Mouse (Mus musculus): ENCODE results near the gene Nemp1.
A peak's percentile ranks its signal among the peaks of the same experiment; 100 is the strongest.

The Nemp1 gene

DNA sequence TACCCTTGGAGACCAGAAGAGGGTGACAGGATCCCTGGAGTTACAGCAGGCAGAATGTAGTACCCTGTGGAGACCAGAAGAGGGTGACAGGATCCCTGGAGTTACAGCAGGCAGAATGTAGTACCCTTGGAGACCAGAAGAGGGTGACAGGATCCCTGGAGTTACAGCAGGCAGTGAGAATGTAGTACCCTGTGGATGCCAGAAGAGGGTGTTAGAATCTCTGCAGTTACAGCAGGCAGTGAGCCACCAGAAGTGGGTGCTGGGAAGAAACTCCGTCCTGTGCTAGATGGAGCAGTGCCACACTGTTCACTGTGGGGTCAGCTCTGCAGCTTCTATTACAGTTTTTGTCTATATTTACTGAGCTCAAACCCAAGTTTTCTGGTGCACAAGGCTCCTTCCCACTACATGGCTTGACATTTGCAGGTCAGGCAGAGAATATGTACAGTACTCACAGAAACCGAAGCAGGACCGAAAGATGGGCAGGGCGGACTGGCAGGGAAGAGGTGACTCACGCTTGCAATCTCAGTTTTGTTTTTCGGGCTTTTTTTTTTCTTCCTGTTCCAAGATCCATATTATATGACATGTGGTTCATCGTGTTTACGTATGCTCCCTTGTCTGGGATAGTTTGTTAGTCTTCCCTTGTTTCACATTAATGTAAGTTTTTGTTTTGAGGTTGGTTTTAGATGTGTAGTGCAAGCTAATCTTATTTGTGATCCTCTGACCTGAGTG is 8.3 kb downstream of the Nemp1 start:
- peak; percentile 93 to 96 for DNase-seq (ENCODE audit: low spot score in 2 of 2)

DNA sequence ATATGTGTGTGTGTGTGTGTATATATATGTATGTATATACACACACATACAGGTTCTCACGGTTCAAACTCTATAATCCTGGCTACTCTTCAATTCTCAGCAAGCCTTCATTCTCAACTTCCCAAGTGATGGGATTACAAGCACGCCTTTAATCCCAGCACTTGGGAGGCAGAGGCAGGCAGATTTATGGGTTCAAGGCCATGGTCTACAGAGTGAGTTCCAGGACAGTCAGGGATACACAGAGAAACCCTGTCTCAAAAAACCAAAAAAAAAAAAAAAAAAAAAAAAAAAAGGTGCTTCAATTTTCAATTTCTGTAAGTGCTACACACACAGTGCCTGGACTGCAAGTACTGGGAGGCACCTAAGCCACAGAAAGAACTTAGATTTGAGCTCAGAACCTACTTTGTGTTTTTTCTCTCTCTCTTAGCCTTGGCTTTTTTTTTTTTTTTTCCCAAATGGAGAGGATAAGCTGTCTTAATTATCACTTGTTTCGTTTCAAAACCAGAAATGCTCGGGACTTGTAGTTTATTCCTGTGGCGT is 9.2 kb downstream of the Nemp1 start:
- DNase-seq (ENCODE audit: low spot score in 2 of 2), result no peak

DNA sequence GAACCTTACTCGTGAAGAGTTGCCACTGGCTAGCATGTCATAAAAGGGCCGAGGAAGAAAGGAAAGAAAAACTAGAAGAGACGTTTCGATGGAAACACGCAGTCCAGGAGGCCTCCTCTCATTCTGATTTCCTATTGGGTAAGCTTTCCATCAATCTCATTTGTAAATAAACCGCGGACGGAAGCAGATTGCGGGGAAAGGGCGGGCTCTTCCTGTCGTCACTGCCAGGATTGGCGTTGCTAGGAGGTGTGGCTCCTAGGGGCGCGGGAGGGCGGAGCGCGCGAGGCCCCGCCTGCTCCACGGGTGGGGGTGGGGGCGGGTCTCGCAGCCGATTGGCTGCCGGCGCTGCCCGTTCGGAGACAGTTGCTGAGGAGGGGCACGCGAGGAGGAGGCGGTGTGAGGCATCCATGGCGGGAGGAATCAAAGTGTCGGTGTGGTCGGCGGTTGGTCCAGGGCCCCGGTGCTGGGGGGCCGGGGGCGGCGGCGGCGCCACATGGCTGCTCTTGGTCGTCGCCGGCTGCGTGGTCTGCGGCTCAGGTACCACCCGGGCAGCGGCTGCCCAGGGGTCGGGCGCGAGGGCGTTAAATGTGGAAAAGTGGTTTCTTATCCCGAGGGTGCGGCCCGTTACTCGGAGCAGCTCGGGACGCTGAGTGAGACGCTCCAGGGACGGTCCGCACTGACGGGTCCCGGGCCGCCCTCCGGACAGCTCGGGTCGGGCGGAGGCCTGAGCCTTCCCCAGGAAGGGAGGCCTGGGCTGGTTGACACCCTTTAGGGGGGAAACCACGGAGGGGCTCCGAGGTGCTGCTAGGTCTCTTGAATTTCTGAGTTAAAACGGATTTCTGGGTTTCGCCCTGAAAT is 10.2 kb downstream of the Nemp1 start:
- peak; percentile 94 to 97 for DNase-seq (ENCODE audit: low spot score in 2 of 2)

DNA sequence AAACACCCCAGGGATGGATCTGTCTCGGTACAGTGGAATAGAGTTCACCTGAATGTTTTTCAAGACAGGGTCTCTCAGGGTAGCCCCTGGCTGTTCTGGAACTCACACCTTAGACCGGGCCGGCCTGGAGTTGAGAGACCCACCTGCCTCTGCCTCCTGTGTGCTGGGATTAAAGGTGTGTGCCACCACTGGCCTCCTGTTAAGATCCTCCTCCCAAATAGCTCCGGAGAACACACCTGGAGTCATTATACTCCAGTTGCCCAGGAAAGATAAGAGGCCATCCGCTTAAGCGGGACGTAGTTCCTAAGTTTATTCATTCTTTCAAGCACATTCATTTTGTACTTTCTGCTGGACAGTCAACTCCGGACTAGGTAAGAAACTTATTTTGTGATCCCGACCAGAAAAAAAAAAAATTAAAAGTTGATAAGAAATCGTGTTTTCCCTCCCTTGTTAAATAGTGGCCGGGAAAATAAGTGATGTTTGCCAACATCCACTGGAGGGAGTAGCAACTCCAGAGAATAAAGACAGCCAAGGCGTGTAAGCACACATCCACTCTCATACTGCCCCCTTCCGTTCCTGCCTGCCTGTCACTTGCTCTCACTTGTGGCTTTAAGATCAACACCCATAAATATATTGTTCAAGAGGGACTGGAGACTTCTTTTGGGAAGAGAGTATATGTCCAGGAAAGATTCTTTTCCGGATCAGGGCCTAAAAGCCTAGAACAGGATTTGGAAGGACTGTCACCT is 11.1 kb downstream of the Nemp1 start:
- DNase-seq (ENCODE audit: low spot score in 2 of 2), result peak in 1 of 2 experiments; percentile 58

DNA sequence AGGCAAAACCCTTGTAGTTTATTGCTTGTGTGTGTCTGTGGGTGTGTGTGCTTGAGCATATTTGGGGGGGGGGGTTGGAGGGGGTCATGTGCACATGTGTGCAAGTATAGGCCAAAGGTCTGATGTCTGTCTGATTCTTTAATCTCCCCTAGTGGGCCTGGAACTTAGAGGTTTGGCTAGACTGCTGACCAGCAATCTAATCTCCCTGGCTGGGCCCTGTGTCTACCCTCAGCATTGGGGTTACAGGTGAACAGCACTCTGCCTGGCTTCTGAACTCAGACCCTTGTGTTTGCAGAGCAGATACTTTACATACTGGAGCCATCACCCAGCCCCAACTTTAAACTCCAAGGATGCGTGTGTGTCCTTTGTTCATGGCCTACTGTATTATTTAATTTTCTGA is 12.5 kb downstream of the Nemp1 start:
- no peak for DNase-seq (ENCODE audit: low spot score in 2 of 2)

- no peak for DNase-seq (ENCODE audit: low spot score in 2 of 2)
These were observed 13.2 kb downstream of the Nemp1 start for GRCm38 (mm10) chr10:127679881-127680280.

DNA sequence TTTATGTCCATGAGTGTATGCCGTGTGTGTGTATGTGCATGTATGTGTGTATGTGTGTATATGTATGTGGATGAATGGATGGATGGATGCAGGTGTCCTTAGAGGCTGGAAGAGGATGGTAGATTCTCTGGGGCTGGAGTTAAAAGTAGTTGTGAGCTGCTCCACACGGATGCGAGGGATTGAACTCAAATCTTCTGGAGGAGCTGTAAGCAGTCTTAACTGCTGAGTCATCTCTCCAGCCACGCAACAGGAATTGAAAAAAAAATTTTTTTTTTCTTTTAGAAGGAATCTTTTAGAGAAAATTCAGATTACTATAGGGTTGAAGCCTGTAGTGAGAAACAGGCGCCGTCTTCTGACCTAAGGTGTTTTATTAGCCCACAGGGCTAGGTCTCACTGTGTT is 16.2 kb downstream of the Nemp1 start:
- no peak for DNase-seq (ENCODE audit: low spot score in 2 of 2)

DNA sequence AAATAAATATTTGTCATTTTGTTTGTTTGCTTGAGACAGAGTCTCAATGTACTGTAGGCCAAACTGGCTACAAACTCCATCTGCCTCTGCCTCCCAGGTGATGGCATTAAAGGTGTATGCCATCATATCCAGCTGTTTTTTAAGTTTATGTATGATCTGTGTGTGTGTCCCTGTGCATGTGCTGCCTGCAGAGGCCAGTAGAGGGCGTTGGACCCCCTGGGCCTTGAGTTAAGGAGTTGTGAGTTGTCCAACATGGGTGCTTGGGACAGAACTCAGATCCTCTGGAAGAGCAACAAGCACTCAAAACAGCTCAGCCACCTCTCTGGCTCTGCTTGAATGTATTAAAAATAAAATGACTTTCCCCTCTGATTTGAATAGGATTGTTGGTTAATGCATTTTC is 24.4 kb downstream of the Nemp1 start:
- no peak for DNase-seq (ENCODE audit: low spot score in 2 of 2)

DNA sequence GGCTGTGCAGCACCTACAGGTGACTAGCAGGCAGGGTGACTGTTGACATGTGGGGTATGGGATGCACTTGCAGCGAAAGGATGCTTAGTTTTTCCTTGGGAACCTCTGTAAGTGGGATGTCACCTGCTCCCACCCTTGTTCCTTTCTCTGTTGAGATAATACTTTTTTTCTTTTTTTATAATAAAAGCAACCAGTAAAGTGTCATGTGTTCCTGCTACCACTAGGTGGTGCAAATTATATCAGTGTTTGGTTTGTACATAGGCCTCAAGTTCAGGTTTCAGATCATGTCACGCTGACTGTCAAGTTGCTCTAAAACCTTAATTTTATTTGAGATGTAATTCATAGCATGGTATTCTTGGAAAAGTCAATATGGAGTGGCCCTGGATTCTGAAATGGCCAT is 27.9 kb downstream of the Nemp1 start:
- no peak for DNase-seq (ENCODE audit: low spot score in 2 of 2)

- DNase-seq (ENCODE audit: low spot score in 2 of 2), result no peak
These were observed 29.1 kb downstream of the Nemp1 start for GRCm38 (mm10) chr10:127695775-127696174.

GRCm38 (mm10) chr10:127698966-127699365 is 32.3 kb downstream of the Nemp1 start:
- DNase-seq (ENCODE audit: low spot score in 2 of 2), result no peak

DNA sequence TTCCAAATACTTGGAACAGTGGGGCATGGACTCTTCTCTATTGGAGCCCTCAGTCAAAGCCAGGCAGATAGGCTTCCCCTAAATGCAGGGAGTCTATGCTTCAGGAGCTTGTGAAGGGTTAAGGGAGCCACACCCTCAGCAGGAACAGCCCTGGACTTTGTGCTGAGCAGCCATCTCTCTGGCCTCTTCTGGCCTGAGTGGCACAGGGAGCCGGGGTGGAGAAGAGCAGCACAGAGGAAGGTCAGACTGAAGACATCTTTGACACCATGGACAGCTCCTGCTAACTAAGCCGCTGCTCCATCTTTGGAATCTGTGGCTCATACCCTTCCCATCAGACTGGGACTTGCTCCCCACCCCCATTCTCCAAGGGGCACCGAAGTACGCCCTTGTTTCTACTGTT is 36.6 kb downstream of the Nemp1 start:
- DNase-seq (ENCODE audit: low spot score in 2 of 2), result no peak

- no peak for DNase-seq (ENCODE audit: low spot score in 2 of 2)
These were observed 37.6 kb downstream of the Nemp1 start for GRCm38 (mm10) chr10:127704293-127704692.

- no peak for DNase-seq (ENCODE audit: low spot score in 2 of 2)
These were observed 38.1 kb downstream of the Nemp1 start, which contains the start of gene Myo1a for GRCm38 (mm10) chr10:127704766-127705220. TSS of gene Myo1a (plus strand) at chr10:127705170.

DNA sequence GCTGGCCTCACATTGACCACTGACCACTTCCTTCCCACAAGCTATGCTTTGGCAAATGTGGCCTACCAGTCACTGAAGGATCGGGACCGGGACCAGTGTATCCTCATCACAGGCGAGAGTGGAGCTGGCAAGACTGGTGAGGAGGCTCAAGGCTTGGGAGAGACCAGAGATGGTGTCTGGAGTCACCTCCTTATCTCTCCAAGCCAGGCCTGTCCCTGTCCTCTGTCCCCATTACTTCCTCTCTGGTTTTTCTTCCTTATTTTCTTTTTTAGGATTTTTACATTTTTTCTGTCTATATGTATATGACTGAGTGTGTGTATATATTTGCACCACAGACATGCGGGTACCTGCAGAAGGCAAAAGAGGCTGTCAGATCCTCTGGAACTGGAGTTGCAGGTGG is 39.1 kb downstream of the Nemp1 start:
- DNase-seq (ENCODE audit: low spot score in 2 of 2), result no peak

- DNase-seq (ENCODE audit: low spot score in 2 of 2), result peak in 1 of 2 experiments; percentile 22
These were observed 41.0 kb downstream of the Nemp1 start for GRCm38 (mm10) chr10:127707721-127708120.

GRCm38 (mm10) chr10:127708850-127709370 is 42.2 kb downstream of the Nemp1 start:
- DNase-seq (ENCODE audit: low spot score in 2 of 2), result no peak

DNA sequence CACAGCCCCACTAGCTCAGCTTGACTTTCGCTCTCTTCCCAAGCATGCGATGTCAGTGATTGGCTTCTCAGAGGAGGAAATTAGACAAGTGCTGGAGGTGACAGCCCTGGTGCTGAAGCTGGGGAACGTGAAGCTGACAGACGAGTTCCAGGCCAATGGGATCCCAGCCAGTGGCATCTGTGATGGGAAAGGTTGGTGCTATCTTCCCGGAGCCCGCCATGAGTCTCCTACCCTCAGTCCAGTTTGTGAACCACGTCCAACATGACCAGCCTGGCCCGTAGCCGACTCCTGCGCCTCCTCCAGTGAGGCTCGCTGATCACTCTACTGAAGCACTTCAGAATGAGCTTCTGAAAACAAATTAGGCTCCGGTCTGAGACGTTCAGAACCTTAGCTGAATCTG is 43.6 kb downstream of the Nemp1 start:
- DNase-seq (ENCODE audit: low spot score in 2 of 2), result no peak

DNA sequence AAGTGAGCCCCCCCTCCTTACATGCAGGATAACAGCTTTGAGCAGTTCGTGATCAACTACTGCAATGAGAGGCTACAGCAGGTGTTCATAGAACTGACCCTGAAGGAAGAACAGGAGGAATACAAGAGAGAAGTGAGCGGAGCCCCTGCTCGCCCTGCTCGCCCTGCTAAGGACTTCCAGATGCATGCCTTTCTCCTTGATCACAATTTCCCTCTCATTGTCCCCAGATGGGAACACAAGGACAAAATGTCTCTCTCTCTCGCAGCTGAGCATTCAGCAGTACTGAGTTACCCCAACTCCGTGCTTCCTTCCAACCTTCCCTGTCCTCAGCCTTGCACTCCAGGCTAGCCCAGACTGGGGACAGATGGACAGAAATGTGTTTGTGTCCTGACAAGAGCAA is 46.0 kb downstream of the Nemp1 start:
- DNase-seq (ENCODE audit: low spot score in 2 of 2), result no peak

DNA sequence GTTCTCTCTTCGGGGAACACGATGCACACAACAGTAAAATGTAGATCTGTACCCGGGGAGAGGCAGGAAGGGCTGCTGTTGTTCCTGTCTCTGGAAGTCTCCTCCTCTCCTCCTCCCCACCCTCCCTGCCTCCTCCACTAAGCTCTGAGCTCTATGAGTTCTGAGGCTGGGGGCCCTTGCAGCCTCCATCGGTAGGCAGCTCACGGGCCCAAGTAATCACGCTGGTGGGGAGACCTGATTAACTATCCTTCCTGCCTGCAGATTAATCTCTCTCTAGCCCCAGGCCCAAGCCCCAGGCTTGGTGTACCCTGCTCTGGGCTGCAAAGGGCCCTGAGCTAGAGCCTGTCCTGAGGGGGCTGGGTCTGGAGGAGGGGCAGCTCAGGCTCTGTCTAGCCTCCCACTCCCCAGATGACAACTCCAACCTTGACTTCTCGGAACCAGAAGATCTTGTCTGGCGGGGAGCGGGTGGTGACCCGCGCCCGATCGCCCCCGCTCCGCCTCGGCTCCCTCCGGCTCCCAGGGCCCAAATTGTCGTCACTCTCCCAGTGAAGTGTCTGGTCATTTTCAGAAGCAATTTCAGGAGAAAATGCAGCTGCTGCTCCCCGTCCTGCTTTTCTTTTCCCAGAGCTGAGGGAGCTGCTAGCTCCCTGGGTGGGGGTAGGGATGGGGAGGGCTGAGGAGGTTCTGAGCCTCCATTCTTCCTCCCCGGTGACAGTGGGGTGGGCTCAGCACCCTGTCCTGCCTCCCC is 55.1 kb downstream of the Nemp1 start:
- DNase-seq (ENCODE audit: low spot score in 2 of 2), result peak in 1 of 2 experiments; percentile 27

DNA sequence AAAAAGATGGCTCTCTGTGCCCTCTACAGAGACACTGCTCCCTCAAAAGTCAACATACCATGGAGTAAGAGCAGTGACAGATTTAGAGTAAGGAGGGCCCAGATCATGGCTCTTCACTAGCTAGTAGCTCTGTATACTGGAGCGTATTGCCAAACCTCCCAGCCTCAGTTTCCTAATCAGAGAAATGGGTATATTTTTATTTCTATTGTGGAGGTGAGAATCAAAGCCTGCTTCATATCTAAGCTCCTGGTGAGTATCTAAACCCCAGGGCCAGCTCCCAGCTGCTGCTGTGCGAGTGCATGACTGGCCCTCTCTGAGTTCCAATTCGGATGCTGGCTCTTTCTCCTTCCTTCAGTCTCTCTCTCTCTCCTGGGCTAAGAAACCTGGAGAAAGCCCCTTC is 57.5 kb downstream of the Nemp1 start, which contains the start of gene Tac2:
Gene Tac2, plus strand, starts transcription at position 301 of the 400 bp plus-strand sequence.
- DNase-seq (ENCODE audit: low spot score in 2 of 2), result no peak

Measured in heart, adult 9 months (tissue).